Mouse (Mus musculus): ENCODE results near the gene Phf19.

- TF ChIP-seq MAX (IDR thresholded peaks at IDR 0.05; ENCODE audit: low read length) (no peak), EP300 (IDR thresholded peaks at IDR 0.05; ENCODE audit: low read depth in 1 of 2, low read length in 2 of 2) (no peak), MYC (IDR thresholded peaks at IDR 0.05; ENCODE audit: low read depth, low read length) (no peak), MXI1 (IDR thresholded peaks at IDR 0.05; ENCODE audit: low read depth, low read length) (no peak), CTCF (IDR thresholded peaks at IDR 0.05 in 2 of 3, conservative IDR thresholded peaks at IDR 0.05 in 1 of 3; ENCODE audit: control insufficient read depth in 1 of 3, insufficient read depth in 1 of 3, low read depth in 2 of 3, low read length in 3 of 3, poor library complexity in 1 of 3, severe bottlenecking in 1 of 3) (no peak), SIN3A (IDR thresholded peaks at IDR 0.05; ENCODE audit: low read length) (no peak), NRF1 (IDR thresholded peaks at IDR 0.05; ENCODE audit: insufficient read depth, low read depth, low read length, poor library complexity, severe bottlenecking) (no peak), TCF12 (IDR thresholded peaks at IDR 0.05; ENCODE audit: low read depth, low read length) (no peak), SMC3 (IDR thresholded peaks at IDR 0.05; ENCODE audit: low read depth, low read length) (no peak), HCFC1 (IDR thresholded peaks at IDR 0.05; ENCODE audit: low read depth, low read length) (no peak), GATA1 (IDR thresholded peaks at IDR 0.05; ENCODE audit: low read depth, low read length) (no peak), ZKSCAN1 (IDR thresholded peaks at IDR 0.05; ENCODE audit: low read depth, low read length) (no peak), BHLHE40 (IDR thresholded peaks at IDR 0.05; ENCODE audit: borderline replicate concordance, low read depth, low read length) (no peak)
Observed at GRCm38 (mm10) chr2:34902731-34903130, 11.1 kb downstream of the Phf19 start.

All from MEL (cell line).